Comparison of ENCODE assay signal across 25 mouse cellular contexts in the genomic region with DNA sequence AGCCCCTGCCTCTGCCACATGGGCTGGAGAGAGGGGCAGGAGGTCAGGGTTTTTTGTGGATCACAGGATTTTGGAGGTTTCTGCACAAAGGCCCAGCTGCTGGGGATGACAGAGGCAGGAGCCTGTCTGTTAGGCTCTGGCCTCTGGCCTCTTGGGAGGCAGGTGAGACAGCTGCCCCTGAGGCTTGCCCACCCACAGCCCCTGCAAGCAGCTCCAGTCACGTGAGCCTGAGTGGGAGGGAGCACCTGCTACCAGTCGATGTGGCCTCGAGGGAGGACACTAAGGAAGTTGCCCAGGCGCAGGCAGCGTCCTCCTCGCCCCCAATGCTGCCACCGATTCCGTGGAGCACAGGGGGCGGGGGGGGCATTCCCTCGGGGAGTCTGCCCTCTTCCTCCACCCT.
A peak's percentile ranks its signal among the peaks of the same experiment; 100 is the strongest.
DNase-seq lines count a peak whose midpoint lies in the region; ATAC-seq and TF ChIP-seq lines count a peak whose summit lies in the region.
"Had no signal": no experiment of that assay in that cellular context is flagged by ENCODE, and none has a peak within 500 bp of the region (broad histone marks: within the 10 kb centered on the region; RNA-seq: fewer than 3 reads in every experiment).

No protein-coding gene starts in this region.

- H3K27me3 ChIP-seq in hindbrain, embryonic 10.5 days (ENCODE audit: insufficient read depth, poor library complexity, severe bottlenecking): peaks cover 97% of the 10 kb centered on the region
- 0 out of 2 replicates have a peak, but pooled peaks cover 4% of the 10 kb centered on the region for H3K27me3 ChIP-seq in hindbrain, postnatal 0 days (ENCODE audit: insufficient read depth, low read length)
- H3K27me3 ChIP-seq in midbrain, embryonic 12.5 days: peaks cover 99% of the 10 kb centered on the region
- peaks cover under 1% of the 10 kb centered on the region; the same call in 1 of the 2 replicates for H3K27me3 ChIP-seq in midbrain, embryonic 16.5 days (ENCODE audit: control insufficient read depth, insufficient read depth, low read depth, low read length)
- no peaks in the 10 kb centered on the region for H3K27me3 ChIP-seq in myocyte (ENCODE audit: control insufficient read depth, insufficient read depth, insufficient read length)
- H3K27me3 ChIP-seq: embryonic facial prominence, embryonic 12.5 days; lung, embryonic 15.5 days; stomach, embryonic 15.5 days had no signal

- H3K4me1 ChIP-seq in hindbrain, embryonic 10.5 days (replicated peaks): peaks cover 38% of the 10 kb centered on the region
- H3K4me1 ChIP-seq in hindbrain, postnatal 0 days (ENCODE audit: insufficient read depth, low read length): peaks cover 14% of the 10 kb centered on the region
- H3K4me1 ChIP-seq in midbrain, embryonic 12.5 days: peaks cover 36% of the 10 kb centered on the region
- peaks cover 10% of the 10 kb centered on the region; the same call in 1 of the 2 replicates for H3K4me1 ChIP-seq in midbrain, embryonic 16.5 days (ENCODE audit: control insufficient read depth, insufficient read depth, low read length)
- H3K4me1 ChIP-seq: lung, embryonic 15.5 days; stomach, embryonic 15.5 days had no signal

- no peak overlapping the region for H3K9ac ChIP-seq in hindbrain, postnatal 0 days (replicated peaks; ENCODE audit: low read length)
- H3K9ac ChIP-seq in midbrain, embryonic 12.5 days (replicated peaks): 0 out of 2 replicates have a peak overlapping the region, but pooled peaks have one; percentile 20
- no peak overlapping the region for H3K9ac ChIP-seq in midbrain, embryonic 16.5 days (ENCODE audit: low read depth, low read length)
- H3K9ac ChIP-seq: embryonic facial prominence, embryonic 12.5 days; heart, embryonic 15.5 days; kidney, embryonic 15.5 days; liver, embryonic 14.5 days; lung, embryonic 15.5 days; stomach, embryonic 15.5 days had no signal

- TF ChIP-seq POLR2A in myocyte (IDR thresholded peaks at IDR 0.05; ENCODE audit: insufficient read length, low read depth): no peak

- peak overlapping the region; percentile 13; the same call in 1 of the 2 replicates for H3K27ac ChIP-seq in hindbrain, embryonic 10.5 days
- no peak overlapping the region for H3K27ac ChIP-seq in hindbrain, postnatal 0 days
- H3K27ac ChIP-seq in midbrain, embryonic 12.5 days (replicated peaks): peak overlapping the region; percentile 27; the same call in 1 of the 2 replicates
- no peak overlapping the region for H3K27ac ChIP-seq in midbrain, embryonic 16.5 days (ENCODE audit: low read length)
- H3K27ac ChIP-seq: embryonic facial prominence, embryonic 12.5 days; heart, embryonic 15.5 days; kidney, embryonic 15.5 days; liver, embryonic 14.5 days; lung, embryonic 15.5 days; stomach, embryonic 15.5 days had no signal

- H3K4me3 ChIP-seq in hindbrain, embryonic 10.5 days: no peak overlapping the region
- H3K4me3 ChIP-seq in hindbrain, postnatal 0 days (ENCODE audit: low read length): no peak overlapping the region
- no peak overlapping the region for H3K4me3 ChIP-seq in midbrain, embryonic 12.5 days
- no peak overlapping the region for H3K4me3 ChIP-seq in midbrain, embryonic 16.5 days (ENCODE audit: low read depth, low read length)
- no peak overlapping the region for H3K4me3 ChIP-seq in myocyte
- H3K4me3 ChIP-seq: embryonic facial prominence, embryonic 12.5 days; erythroblast, embryonic 14.5 days; heart, embryonic 15.5 days; kidney, embryonic 15.5 days; lung, embryonic 15.5 days; stomach, embryonic 15.5 days had no signal

- H3K4me2 ChIP-seq in hindbrain, postnatal 0 days (ENCODE audit: low read depth, low read length): no peak overlapping the region
- H3K4me2 ChIP-seq in midbrain, embryonic 12.5 days (replicated peaks): no peak overlapping the region
- no peak overlapping the region for H3K4me2 ChIP-seq in midbrain, embryonic 16.5 days (ENCODE audit: low read length)
- H3K4me2 ChIP-seq in myocyte (ENCODE audit: low read depth): no peak overlapping the region
- H3K4me2 ChIP-seq: embryonic facial prominence, embryonic 12.5 days; heart, embryonic 15.5 days; kidney, embryonic 15.5 days; lung, embryonic 15.5 days; stomach, embryonic 15.5 days had no signal

- peak; percentile 36 for DNase-seq in embryo, embryonic 11 days
- no peak for DNase-seq in embryo, embryonic 9.5 days (ENCODE audit: extremely low spot score)
- DNase-seq in hindbrain, embryonic 10.5 days (ENCODE audit: low spot score): peak; percentile 31
- no peak for DNase-seq in hindbrain, postnatal 0 days (ENCODE audit: low spot score)
- DNase-seq in layer of hippocampus, postnatal 14 days (ENCODE audit: low spot score in 2 of 2): no peak
- DNase-seq: adrenal gland, postnatal 14 days; cerebellum, adult 8-10 months; cerebellum, postnatal 36 days; heart, postnatal 36 days; kidney, adult 11 months; kidney, postnatal 36 days; lung, postnatal 36 days; right cerebral cortex, postnatal 25 days; spleen, adult 18-20 months; thymus, postnatal 36 days had no signal

- H3K9me3 ChIP-seq in hindbrain, embryonic 10.5 days: no peaks in the 10 kb centered on the region
- H3K9me3 ChIP-seq in hindbrain, postnatal 0 days (ENCODE audit: low read length): no peaks in the 10 kb centered on the region
- H3K9me3 ChIP-seq in midbrain, embryonic 12.5 days: no peaks in the 10 kb centered on the region
- H3K9me3 ChIP-seq in midbrain, embryonic 16.5 days (replicated peaks; ENCODE audit: control insufficient read depth, low read length, poor library complexity, severe bottlenecking): no peaks in the 10 kb centered on the region
- H3K9me3 ChIP-seq: embryonic facial prominence, embryonic 12.5 days; heart, embryonic 15.5 days; kidney, embryonic 15.5 days; lung, embryonic 15.5 days; stomach, embryonic 15.5 days had no signal

- ATAC-seq in hindbrain, postnatal 0 days: no peak
- peak; percentile 56; the same call in 1 of the 2 replicates for ATAC-seq in midbrain, embryonic 12.5 days (ENCODE audit: low FRiP score, low read depth)
- no peak for ATAC-seq in midbrain, embryonic 16.5 days

- H3K79me2 ChIP-seq in myocyte (ENCODE audit: control insufficient read depth, insufficient read depth): no peaks in the 10 kb centered on the region

- no peak for TF ChIP-seq CTCF in hindbrain, postnatal 0 days (IDR thresholded peaks at IDR 0.05; ENCODE audit: low read depth)

- H3K36me3 ChIP-seq in hindbrain, embryonic 10.5 days: no peaks in the 10 kb centered on the region
- no peaks in the 10 kb centered on the region for H3K36me3 ChIP-seq in hindbrain, postnatal 0 days (ENCODE audit: insufficient read depth, low read length)
- H3K36me3 ChIP-seq in midbrain, embryonic 12.5 days: no peaks in the 10 kb centered on the region
- H3K36me3 ChIP-seq in midbrain, embryonic 16.5 days (ENCODE audit: control insufficient read depth, insufficient read depth, low read length): no peaks in the 10 kb centered on the region
- H3K36me3 ChIP-seq in myocyte (ENCODE audit: control insufficient read depth, insufficient read depth): no peaks in the 10 kb centered on the region
- H3K36me3 ChIP-seq: embryonic facial prominence, embryonic 12.5 days; heart, embryonic 15.5 days; kidney, embryonic 15.5 days; lung, embryonic 15.5 days; stomach, embryonic 15.5 days had no signal

- 56% methylated on average over 10 of the region's 10 CpGs for WGBS in hindbrain, embryonic 10.5 days
- 45% methylated on average over 10 of the region's 10 CpGs for WGBS in hindbrain, postnatal 0 days
- 49% methylated on average over 9 of the region's 10 CpGs for WGBS in midbrain, embryonic 12.5 days
- WGBS in midbrain, embryonic 16.5 days: 30% methylated on average over 10 of the region's 10 CpGs

- no peak overlapping the region for H3ac ChIP-seq in myocyte (ENCODE audit: control insufficient read depth, insufficient read length)

TF ChIP-seq in myocyte, 11 proteins besides CTCF, POLR2A, EP300 and RAD21:
- TF ChIP-seq MYOG (IDR thresholded peaks at IDR 0.05; ENCODE audit: control insufficient read depth in 1 of 3, insufficient read depth in 1 of 3, insufficient read length in 2 of 3, low read depth in 2 of 3) (peak in 2 of 3 experiments; percentile 95 to 97), POLR2AphosphoS2 (IDR thresholded peaks at IDR 0.05; ENCODE audit: insufficient read length, low read depth) (no peak), TCF12 (IDR thresholded peaks at IDR 0.05; ENCODE audit: insufficient read depth, poor library complexity, severe bottlenecking) (peak; percentile 34), TCF3 (IDR thresholded peaks at IDR 0.05; ENCODE audit: insufficient read length, low read depth) (peak; percentile 65), USF1 (IDR thresholded peaks at IDR 0.05; ENCODE audit: low read depth) (peak; percentile 50), MYOD1 (IDR thresholded peaks at IDR 0.05; ENCODE audit: control insufficient read depth in 1 of 3, insufficient read length in 2 of 3, low read depth in 2 of 3) (peak in 2 of 3 experiments; percentile 92 to 95), SRF (IDR thresholded peaks at IDR 0.05; ENCODE audit: control insufficient read depth, insufficient read length, low read depth) (no peak)
TF ChIP-seq in myocyte: peak in this region for 5.

Comparison
In these comparisons a context has a peak if more than half of its experiments do, and no peak if none do; other contexts are left out.
1. DNase-seq: peak in embryo, embryonic 11 days (single experiment) and hindbrain, embryonic 10.5 days (single experiment); none in embryo, embryonic 9.5 days (single experiment), hindbrain, postnatal 0 days (single experiment) and layer of hippocampus, postnatal 14 days (0 of 2).
2. H3K27ac ChIP-seq: peak in hindbrain, embryonic 10.5 days (single experiment) and midbrain, embryonic 12.5 days (single experiment); none in hindbrain, postnatal 0 days (single experiment) and midbrain, embryonic 16.5 days (single experiment).